Comparison of ENCODE assay signal across 12 mouse cellular contexts in the genomic region with DNA sequence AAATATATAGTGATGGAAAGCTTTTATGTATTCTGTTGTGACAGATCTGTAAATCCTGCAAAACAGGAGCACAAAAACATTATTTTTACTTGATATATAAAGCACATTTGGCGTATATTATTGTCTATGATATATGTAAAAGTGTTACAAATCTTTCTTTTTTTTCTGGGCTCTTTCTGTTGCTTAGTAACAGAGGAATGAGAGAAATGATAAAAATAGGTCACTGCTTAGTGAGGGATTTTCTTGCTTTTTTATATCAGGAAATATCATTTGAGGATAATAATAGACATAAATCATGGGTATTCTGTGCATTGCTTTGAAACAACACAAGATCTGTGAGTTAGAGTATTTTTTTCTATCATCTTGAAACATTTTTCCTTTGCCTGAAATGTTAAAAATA.
"Had no signal": no experiment of that assay in that cellular context is flagged by ENCODE, and none has a peak within 500 bp of the region (broad histone marks: within the 10 kb centered on the region; RNA-seq: fewer than 3 reads in every experiment).

No protein-coding gene starts in this region.

- H3K9ac ChIP-seq: kidney, embryonic 15.5 days; limb, embryonic 13.5 days; liver, embryonic 14.5 days; neural tube, embryonic 15.5 days had no signal

- H3K36me3 ChIP-seq: kidney, embryonic 15.5 days; limb, embryonic 13.5 days; neural tube, embryonic 15.5 days had no signal

- H3K4me2 ChIP-seq: kidney, embryonic 15.5 days; limb, embryonic 13.5 days; neural tube, embryonic 15.5 days had no signal

- H3K9me3 ChIP-seq: kidney, embryonic 15.5 days; limb, embryonic 13.5 days; neural tube, embryonic 15.5 days had no signal

- H3K4me1 ChIP-seq: kidney, embryonic 15.5 days; limb, embryonic 13.5 days; neural tube, embryonic 15.5 days had no signal

- H3K27me3 ChIP-seq: kidney, embryonic 15.5 days; limb, embryonic 13.5 days; neural tube, embryonic 15.5 days had no signal

- H3K4me3 ChIP-seq: kidney, embryonic 15.5 days; limb, embryonic 13.5 days; myocyte; neural tube, embryonic 15.5 days had no signal

- DNase-seq: kidney, postnatal 14 days; layer of hippocampus, postnatal 36 days; left cerebral cortex, postnatal 4 days; lung, adult 18-20 months; thymus, adult 18-20 months; thymus, postnatal 14 days had no signal

- H3K27ac ChIP-seq: kidney, embryonic 15.5 days; limb, embryonic 13.5 days; liver, embryonic 14.5 days; neural tube, embryonic 15.5 days; stomach, postnatal 0 days had no signal
